Mouse (Mus musculus): ENCODE measurements at regions not wholly inside any gene's neighbourhood (a gene's known extent, or its start where the extent isn't known, plus 50 kb on each side); places are given as distances from the start of the nearest gene placed in this dataset.

GRCm38 (mm10) chr17:79453825-79454224, 98.9 kb upstream of the Cdc42ep3 start:
- Histone ChIP-seq H3K9ac (replicated peaks; ENCODE audit: low read length) (no peak overlapping the region), H3K27ac (no peak overlapping the region), H3K36me3 (ENCODE audit: insufficient read depth, low read length) (no peaks in the 10 kb centered on the region), H3K4me2 (ENCODE audit: low read depth, low read length) (no peak overlapping the region), H3K9me3 (ENCODE audit: low read length) (no peaks in the 10 kb centered on the region), H3K27me3 (ENCODE audit: insufficient read depth, low read length) (no peaks in the 10 kb centered on the region), H3K4me1 (ENCODE audit: insufficient read depth, low read length) (no peaks in the 10 kb centered on the region), H3K4me3 (ENCODE audit: low read length) (no peak overlapping the region)
- DNase-seq (ENCODE audit: low spot score) (no peak), ATAC-seq (no peak)
- TF ChIP-seq CTCF (IDR thresholded peaks at IDR 0.05; ENCODE audit: low read depth), result no peak
- WGBS, result 79% methylated on average over 1 of the region's 1 CpGs

GRCm38 (mm10) chr17:79454526-79454925, 99.6 kb upstream of the Cdc42ep3 start:
- DNase-seq (ENCODE audit: low spot score) (no peak), ATAC-seq (no peak)
- Histone ChIP-seq H3K36me3 (ENCODE audit: insufficient read depth, low read length) (no peaks in the 10 kb centered on the region), H3K9me3 (ENCODE audit: low read length) (no peaks in the 10 kb centered on the region), H3K4me1 (ENCODE audit: insufficient read depth, low read length) (no peaks in the 10 kb centered on the region), H3K4me3 (ENCODE audit: low read length) (no peak overlapping the region), H3K27me3 (ENCODE audit: insufficient read depth, low read length) (no peaks in the 10 kb centered on the region), H3K27ac (no peak overlapping the region), H3K4me2 (ENCODE audit: low read depth, low read length) (no peak overlapping the region), H3K9ac (replicated peaks; ENCODE audit: low read length) (no peak overlapping the region)
- no peak for TF ChIP-seq CTCF (IDR thresholded peaks at IDR 0.05; ENCODE audit: low read depth)
- 27% methylated on average over 5 of the region's 5 CpGs for WGBS

DNA sequence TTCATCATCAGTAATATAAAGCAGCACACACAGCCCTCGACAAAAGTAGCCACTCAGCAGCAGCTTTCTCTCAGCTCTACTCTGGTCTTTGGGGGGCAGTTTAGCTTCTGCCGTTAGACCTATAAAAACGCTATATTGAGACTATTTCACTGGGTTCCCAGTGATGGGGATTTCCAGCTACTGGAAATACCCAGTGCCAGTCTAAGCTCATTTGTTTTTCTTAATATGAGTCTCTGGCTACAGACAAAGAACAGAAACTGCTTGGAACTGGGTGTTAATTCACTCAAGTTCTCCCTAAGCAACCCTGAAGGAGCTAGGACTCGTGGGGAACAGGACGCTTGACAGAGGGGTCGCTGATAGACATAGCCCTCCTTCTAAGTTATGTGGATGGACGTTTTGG, 100.3 kb upstream of the Cdc42ep3 start:
- no peak overlapping the region for H3K4me3 ChIP-seq (ENCODE audit: low read length)
- no peaks in the 10 kb centered on the region for H3K27me3 ChIP-seq (ENCODE audit: insufficient read depth, low read length)
- no peaks in the 10 kb centered on the region for H3K9me3 ChIP-seq (ENCODE audit: low read length)
- DNase-seq (ENCODE audit: low spot score) (no peak), ATAC-seq (no peak)
- WGBS, result 70% methylated on average over 7 of the region's 7 CpGs
- no peaks in the 10 kb centered on the region for H3K4me1 ChIP-seq (ENCODE audit: insufficient read depth, low read length)
- no peak overlapping the region for H3K9ac ChIP-seq (replicated peaks; ENCODE audit: low read length)
- no peak overlapping the region for H3K27ac ChIP-seq
- no peaks in the 10 kb centered on the region for H3K36me3 ChIP-seq (ENCODE audit: insufficient read depth, low read length)
- no peak overlapping the region for H3K4me2 ChIP-seq (ENCODE audit: low read depth, low read length)
- no peak for TF ChIP-seq CTCF (IDR thresholded peaks at IDR 0.05; ENCODE audit: low read depth)

DNA sequence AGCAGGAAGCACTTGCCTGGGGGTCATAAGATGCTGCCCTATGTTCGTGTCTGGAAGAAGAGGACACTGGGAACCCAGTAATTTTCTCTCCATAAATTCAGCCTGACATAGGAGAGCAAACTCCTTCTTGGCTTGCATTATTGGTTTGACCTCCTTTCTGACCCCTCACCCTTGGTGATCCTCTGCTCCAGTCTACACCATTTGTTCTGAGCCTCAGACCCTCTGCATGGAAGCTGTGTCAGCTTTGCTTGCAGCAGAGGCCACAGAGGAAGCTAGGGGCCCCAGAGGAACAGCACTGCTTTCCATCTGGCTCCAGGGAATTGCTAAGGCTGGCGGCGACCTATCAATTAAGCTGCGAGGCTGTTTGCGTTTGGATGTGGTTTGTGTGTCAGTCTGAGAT, 102.7 kb upstream of the Cdc42ep3 start:
- no peak for TF ChIP-seq CTCF (IDR thresholded peaks at IDR 0.05; ENCODE audit: low read depth)
- Histone ChIP-seq H3K27me3 (ENCODE audit: insufficient read depth, low read length) (no peaks in the 10 kb centered on the region), H3K4me3 (ENCODE audit: low read length) (no peak overlapping the region), H3K36me3 (ENCODE audit: insufficient read depth, low read length) (no peaks in the 10 kb centered on the region), H3K4me1 (ENCODE audit: insufficient read depth, low read length) (no peaks in the 10 kb centered on the region), H3K27ac (no peak overlapping the region), H3K9ac (replicated peaks; ENCODE audit: low read length) (no peak overlapping the region), H3K9me3 (ENCODE audit: low read length) (no peaks in the 10 kb centered on the region), H3K4me2 (ENCODE audit: low read depth, low read length) (no peak overlapping the region)
- DNase-seq (ENCODE audit: low spot score) (no peak), ATAC-seq (no peak)
- WGBS, result 54% methylated on average over 5 of the region's 5 CpGs

- no peak overlapping the region for H3K4me2 ChIP-seq (ENCODE audit: low read depth, low read length)
- no peak for DNase-seq (ENCODE audit: low spot score)
- H3K36me3 ChIP-seq (ENCODE audit: insufficient read depth, low read length), result no peaks in the 10 kb centered on the region
- no peaks in the 10 kb centered on the region for H3K27me3 ChIP-seq (ENCODE audit: insufficient read depth, low read length)
- no peaks in the 10 kb centered on the region for H3K9me3 ChIP-seq (ENCODE audit: low read length)
- no peak for TF ChIP-seq CTCF (IDR thresholded peaks at IDR 0.05; ENCODE audit: low read depth)
- no peak overlapping the region for H3K9ac ChIP-seq (replicated peaks; ENCODE audit: low read length)
- no peak for ATAC-seq
- no peaks in the 10 kb centered on the region for H3K4me1 ChIP-seq (ENCODE audit: insufficient read depth, low read length)
- H3K27ac ChIP-seq, result no peak overlapping the region
- no peak overlapping the region for H3K4me3 ChIP-seq (ENCODE audit: low read length)
- 52% methylated on average over 3 of the region's 3 CpGs for WGBS
These were observed 106.8 kb upstream of the Cdc42ep3 start for GRCm38 (mm10) chr17:79461681-79462091.

GRCm38 (mm10) chr17:79463074-79463694, 108.3 kb upstream of the Cdc42ep3 start:
- Histone ChIP-seq H3K27ac (no peak overlapping the region), H3K4me3 (ENCODE audit: low read length) (no peak overlapping the region), H3K36me3 (ENCODE audit: insufficient read depth, low read length) (no peaks in the 10 kb centered on the region), H3K4me2 (ENCODE audit: low read depth, low read length) (no peak overlapping the region), H3K9ac (replicated peaks; ENCODE audit: low read length) (no peak overlapping the region), H3K4me1 (ENCODE audit: insufficient read depth, low read length) (no peaks in the 10 kb centered on the region), H3K9me3 (ENCODE audit: low read length) (no peaks in the 10 kb centered on the region), H3K27me3 (ENCODE audit: insufficient read depth, low read length) (no peaks in the 10 kb centered on the region)
- 86% methylated on average over 10 of the region's 10 CpGs for WGBS
- DNase-seq (ENCODE audit: low spot score) (no peak), ATAC-seq (no peak)
- TF ChIP-seq CTCF (IDR thresholded peaks at IDR 0.05; ENCODE audit: low read depth), result no peak

- H3K9me3 ChIP-seq (ENCODE audit: low read length), result no peaks in the 10 kb centered on the region
- ATAC-seq (no peak), DNase-seq (ENCODE audit: low spot score) (no peak)
- WGBS, result 94% methylated on average over 9 of the region's 9 CpGs
- H3K4me2 ChIP-seq (ENCODE audit: low read depth, low read length), result no peak overlapping the region
- H3K27ac ChIP-seq, result no peak overlapping the region
- H3K36me3 ChIP-seq (ENCODE audit: insufficient read depth, low read length), result no peaks in the 10 kb centered on the region
- no peak overlapping the region for H3K4me3 ChIP-seq (ENCODE audit: low read length)
- no peak for TF ChIP-seq CTCF (IDR thresholded peaks at IDR 0.05; ENCODE audit: low read depth)
- H3K9ac ChIP-seq (replicated peaks; ENCODE audit: low read length), result no peak overlapping the region
- no peaks in the 10 kb centered on the region for H3K4me1 ChIP-seq (ENCODE audit: insufficient read depth, low read length)
- no peaks in the 10 kb centered on the region for H3K27me3 ChIP-seq (ENCODE audit: insufficient read depth, low read length)
These were observed 110.8 kb upstream of the Cdc42ep3 start for GRCm38 (mm10) chr17:79465666-79466065.
